In the genomic region with DNA sequence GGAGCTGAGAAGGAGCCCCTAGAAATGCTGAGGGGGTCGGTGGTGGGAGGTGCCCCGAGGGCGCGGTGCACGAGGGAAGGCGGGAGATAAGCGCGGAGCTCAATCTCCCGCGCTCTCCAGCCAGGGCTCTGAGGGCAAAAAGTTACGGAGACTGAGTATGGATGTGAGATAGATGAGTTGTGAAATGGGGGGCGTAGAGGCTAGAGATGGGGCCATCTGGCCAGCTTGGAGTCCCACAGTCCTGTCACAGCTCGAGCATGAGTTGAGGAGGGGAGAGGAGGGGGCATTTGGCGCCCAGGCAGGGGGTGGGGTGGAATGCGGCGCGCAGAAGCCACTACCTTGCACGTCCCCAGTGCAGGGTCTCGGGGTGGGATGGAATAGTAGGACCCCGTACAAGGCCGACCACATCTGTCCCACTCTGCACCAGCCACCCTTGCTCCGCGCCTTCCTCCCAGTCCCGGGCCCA, we compare ENCODE assay signal across 8 mouse cellular contexts. TPM values are rescaled to one million over a fixed set of nuclear protein-coding genes. Genes with fewer than 3 reads are reported as not detected.
DNase-seq lines count a peak whose midpoint lies in the region; ATAC-seq and TF ChIP-seq lines count a peak whose summit lies in the region.

No protein-coding gene starts in this region.

- peak overlapping the region; percentile 98 for H3K4me2 ChIP-seq in hindbrain, embryonic 15.5 days
- H3K4me2 ChIP-seq in midbrain, embryonic 11.5 days, result peak overlapping the region; percentile 68

- H3K79me3 ChIP-seq in C2C12 (ENCODE audit: low read depth), result peaks cover 51% of the 10 kb centered on the region

- H3K9ac ChIP-seq in hindbrain, embryonic 15.5 days, result peak overlapping the region; percentile 32
- peak overlapping the region; percentile 82 for H3K9ac ChIP-seq in midbrain, embryonic 11.5 days (ENCODE audit: low read length)

- peak; percentile 27 for ATAC-seq in hindbrain, embryonic 15.5 days (ENCODE audit: low FRiP score, low read depth)
- ATAC-seq in midbrain, embryonic 11.5 days (ENCODE audit: low FRiP score), result peak; percentile 41

- H3ac ChIP-seq in C2C12 (ENCODE audit: control insufficient read depth, insufficient read length, low read depth), result peak overlapping the region; percentile 92

- peaks cover 28% of the 10 kb centered on the region for H3K4me1 ChIP-seq in hindbrain, embryonic 15.5 days (replicated peaks)
- peaks cover 22% of the 10 kb centered on the region for H3K4me1 ChIP-seq in midbrain, embryonic 11.5 days (ENCODE audit: control insufficient read depth, insufficient read depth, low read length)

- peaks cover 56% of the 10 kb centered on the region for H3K79me2 ChIP-seq in C2C12 (ENCODE audit: control insufficient read depth, insufficient read depth)

- no peaks in the 10 kb centered on the region for H3K27me3 ChIP-seq in C2C12 (ENCODE audit: control insufficient read depth, insufficient read depth, insufficient read length)
- no peaks in the 10 kb centered on the region for H3K27me3 ChIP-seq in hindbrain, embryonic 15.5 days
- H3K27me3 ChIP-seq in midbrain, embryonic 11.5 days (ENCODE audit: control insufficient read depth, insufficient read depth, low read length), result no peaks in the 10 kb centered on the region

- under 1% methylated on average over 24 of the region's 24 CpGs for WGBS in hindbrain, embryonic 15.5 days
- under 1% methylated on average over 20 of the region's 24 CpGs for WGBS in midbrain, embryonic 11.5 days

- H3K4me3 ChIP-seq in C2C12 (ENCODE audit: insufficient read depth, poor library complexity, severe bottlenecking), result peak overlapping the region; percentile 85
- H3K4me3 ChIP-seq in hindbrain, embryonic 15.5 days, result peak overlapping the region; percentile 72
- H3K4me3 ChIP-seq in midbrain, embryonic 11.5 days (ENCODE audit: low read depth, low read length), result peak overlapping the region; percentile 80

- peak; percentile 7 for DNase-seq in gastrocnemius, postnatal 14 days
- no peak for DNase-seq in gastrocnemius, postnatal 36 days
- DNase-seq in embryo, embryonic 9.5 days (ENCODE audit: extremely low spot score), result peak; percentile 71
- DNase-seq in midbrain, embryonic 11.5 days (ENCODE audit: low spot score, missing footprints), result peak; percentile 92
- peak; percentile 44 for DNase-seq in thymus, postnatal 25 days
- DNase-seq in ovary, postnatal 36 days (ENCODE audit: low spot score), result no peak

- H3K9me3 ChIP-seq in hindbrain, embryonic 15.5 days, result no peaks in the 10 kb centered on the region
- H3K9me3 ChIP-seq in midbrain, embryonic 11.5 days (ENCODE audit: control insufficient read depth, low read length), result no peaks in the 10 kb centered on the region

- intact Hi-C loops in gastrocnemius, postnatal 14 days (cut with DNase I; ENCODE audit: low total_unique reads), result no loop called here
- intact Hi-C loops in gastrocnemius, postnatal 36 days (cut with DNase I), result loop anchor here (2.0 to 10.0 kb wide), 3 partner anchors 18 to 1370 kb away; a partner anchor contains a TSS

- no peak for TF ChIP-seq CTCF in C2C12 (IDR thresholded peaks at IDR 0.05; ENCODE audit: control insufficient read depth, insufficient read depth, insufficient read length)

- peaks cover 48% of the 10 kb centered on the region for H3K36me3 ChIP-seq in C2C12 (ENCODE audit: control insufficient read depth, insufficient read depth)
- peaks cover 18% of the 10 kb centered on the region for H3K36me3 ChIP-seq in hindbrain, embryonic 15.5 days
- H3K36me3 ChIP-seq in midbrain, embryonic 11.5 days (ENCODE audit: control insufficient read depth, insufficient read depth, low read length), result peaks cover 11% of the 10 kb centered on the region; the same call in 1 of the 2 replicates

- H3K27ac ChIP-seq in hindbrain, embryonic 15.5 days (replicated peaks), result no peak overlapping the region
- peak overlapping the region; percentile 62 for H3K27ac ChIP-seq in midbrain, embryonic 11.5 days (ENCODE audit: low read depth, low read length)

TF ChIP-seq in C2C12, 6 proteins besides CTCF, POLR2A, EP300 and RAD21:
- TF ChIP-seq MYOD1 (IDR thresholded peaks at IDR 0.05; ENCODE audit: control insufficient read depth, insufficient read length, low read depth), result no peak
- no peak for TF ChIP-seq FOSL1 (IDR thresholded peaks at IDR 0.05; ENCODE audit: insufficient read depth, low read length, poor library complexity, severe bottlenecking)
- TF ChIP-seq USF1 (IDR thresholded peaks at IDR 0.05; ENCODE audit: low read depth), result no peak
- TF ChIP-seq MAX (IDR thresholded peaks at IDR 0.05), result peak; percentile 10
- no peak for TF ChIP-seq CEBPB (IDR thresholded peaks at IDR 0.05; ENCODE audit: low read depth)
TF ChIP-seq in C2C12: peak in this region for 1.

RNA-seq across cellular contexts. Expression of a gene that starts 0.7 kb away (rescaled TPM):
- total RNA-seq in gastrocnemius, postnatal 14 days (2021), result 1 to 10 TPM; 2.1 to 2.7 TPM
- under 1 TPM; 0.64 to 0.67 TPM for total RNA-seq in gastrocnemius, postnatal 36 days (2021)
- 19.9 TPM for polyA plus RNA-seq in C2C12 (2012; fragmentation: generic; extraction: Trizol)
- 14.2 and 16.9 TPM in 2 replicates for polyA plus RNA-seq in hindbrain, embryonic 15.5 days (2015; fragmentation: Nextera tagmentation; extraction: Ambion mirVana)
- 94.5 and 96.7 TPM in 2 replicates for polyA plus RNA-seq in midbrain, embryonic 11.5 days (2014; fragmentation: Nextera tagmentation; extraction: Ambion mirVana)

RNA-seq across cellular contexts. Expression of a gene that starts 19.0 kb away (rescaled TPM):
- 1 to 10 TPM; 5.2 to 5.6 TPM for total RNA-seq in gastrocnemius, postnatal 14 days (2021)
- 1 to 10 TPM; 4.0 to 7.0 TPM for total RNA-seq in gastrocnemius, postnatal 36 days (2021)
- 2.9 TPM for polyA plus RNA-seq in C2C12 (2012; fragmentation: generic; extraction: Trizol)
- 10.6 and 12.3 TPM in 2 replicates for polyA plus RNA-seq in hindbrain, embryonic 15.5 days (2015; fragmentation: Nextera tagmentation; extraction: Ambion mirVana)
- polyA plus RNA-seq in midbrain, embryonic 11.5 days (2014; fragmentation: Nextera tagmentation; extraction: Ambion mirVana), result 16.2 and 17.0 TPM in 2 replicates

Comparison
In these comparisons a context has a peak if more than half of its experiments do, and no peak if none do; other contexts are left out.
1. DNase-seq: peak in gastrocnemius, postnatal 14 days (single experiment), embryo, embryonic 9.5 days (single experiment), midbrain, embryonic 11.5 days (single experiment) and thymus, postnatal 25 days (single experiment); none in gastrocnemius, postnatal 36 days (0 of 2) and ovary, postnatal 36 days (single experiment).
2. Peak in every context shown above with its lines, with median percentiles within 50 percentile points of each other: H3K4me3 ChIP-seq.